Mouse (Mus musculus) heart, adult 2 months (tissue): ENCODE data around the gene Pdgfra. TPM values are rescaled to one million over a fixed set of nuclear protein-coding genes. Genes with fewer than 3 reads are reported as not detected.
A peak's percentile ranks its signal among the peaks of the same experiment; 100 is the strongest.

Source experiments
- DNase-seq, 2 experiments: peaks; one replicate each; pipeline ENCODE4 v3.0.0; 2021
- H3K27ac ChIP-seq: fragments of 200-600 bp; 2 replicates; pipeline ENCODE4 v1.8.1; 2022
- H3K27me3 ChIP-seq: fragments of 200-500 bp; 2 replicates; pipeline ENCODE4 v1.6.1; 2012; ENCODE audit warnings: mild to moderate bottlenecking, low read length, inconsistent platforms, mixed read lengths; ENCODE audit not compliant: control insufficient read depth, insufficient read depth
- H3K36me3 ChIP-seq: fragments of 200-500 bp; 2 replicates; pipeline ENCODE4 v1.6.1; 2012; ENCODE audit warnings: low read length, inconsistent platforms; ENCODE audit not compliant: control insufficient read depth, insufficient read depth
- H3K4me1 ChIP-seq: fragments of 200-500 bp; 2 replicates; pipeline ENCODE4 v1.6.1; 2011; ENCODE audit warnings: low read length; ENCODE audit not compliant: control insufficient read depth, insufficient read depth
- H3K4me3 ChIP-seq: fragments of 200-600 bp; 2 replicates; pipeline ENCODE4 v1.8.1; 2022
- H3K79me2 ChIP-seq: fragments of 200-500 bp; replicated peaks from 2 replicates; pipeline ENCODE4 v1.6.1; 2012; ENCODE audit warnings: mild to moderate bottlenecking, inconsistent platforms, low read length, moderate library complexity, mixed read lengths; ENCODE audit not compliant: control insufficient read depth, insufficient read depth
- H3K9ac ChIP-seq: fragments of 200-500 bp; 2 replicates; pipeline ENCODE4 v1.6.1; 2012; ENCODE audit warnings: low read depth, mild to moderate bottlenecking, control low read depth, inconsistent platforms, low read length, mixed read lengths
- CTCF ChIP-seq: fragments of 200-600 bp; IDR thresholded peaks from 2 replicates; pipeline ENCODE4 v1.8.1; 2022; ENCODE audit warnings: antibody characterized with exemption, mild to moderate bottlenecking, moderate library complexity
- EP300 ChIP-seq: fragments of 200-500 bp; IDR thresholded peaks from 2 replicates; pipeline ENCODE4 v1.6.1; 2011; ENCODE audit warnings: low read depth, low read length, control low read depth; ENCODE audit not compliant: insufficient read depth
- POLR2A ChIP-seq: fragments of 200-500 bp; IDR thresholded peaks from 2 replicates; pipeline ENCODE4 v1.6.1; 2011; ENCODE audit warnings: mild to moderate bottlenecking, low read depth, low read length, control low read depth; ENCODE audit not compliant: insufficient read depth
- WGBS: fragments of 180-500 bp; shearing (Covaris S2); methylation state at CpG from one replicate; pipeline ENCODE4 v1.1.7; 2018; 5-methylcytosine and 5-hydroxymethylcytosine counted together
- intact Hi-C: fragments of 180-260 bp; cut with DNase I; formaldehyde crosslinking; loops from one replicate; pipeline ENCODE4 v1.15.1; 2025
- long read RNA-seq: library from polyadenylated mRNA; stranded (forward); transcript quantifications from one replicate; pipeline ENCODE4 v2.0.0, GENCODE M21; 2021
- polyA plus RNA-seq: library from polyadenylated mRNA; depleted of rRNA; stranded (reverse); fragments of >200 nt; gene quantifications from 2 replicates; pipeline ENCODE4 v1.2.3, GENCODE M21; 2012; rRNA removed
- total RNA-seq, 2 experiments: library from RNA; stranded (reverse); gene quantifications; 2 replicates each; pipeline ENCODE4 v1.2.3; 2021

The Pdgfra gene
- total RNA-seq = 10 to 100 TPM; 27.8 to 29.3 TPM
- 11.8 and 23.3 TPM in 2 replicates for polyA plus RNA-seq
- long read RNA-seq, full-length matches to known transcripts = 7 of 24 reads
- long read RNA-seq, partial matches to known transcripts = 14 of 24 reads
- long read RNA-seq, other reads (novel, unspliced or antisense) = 3 of 24 reads

DNA sequence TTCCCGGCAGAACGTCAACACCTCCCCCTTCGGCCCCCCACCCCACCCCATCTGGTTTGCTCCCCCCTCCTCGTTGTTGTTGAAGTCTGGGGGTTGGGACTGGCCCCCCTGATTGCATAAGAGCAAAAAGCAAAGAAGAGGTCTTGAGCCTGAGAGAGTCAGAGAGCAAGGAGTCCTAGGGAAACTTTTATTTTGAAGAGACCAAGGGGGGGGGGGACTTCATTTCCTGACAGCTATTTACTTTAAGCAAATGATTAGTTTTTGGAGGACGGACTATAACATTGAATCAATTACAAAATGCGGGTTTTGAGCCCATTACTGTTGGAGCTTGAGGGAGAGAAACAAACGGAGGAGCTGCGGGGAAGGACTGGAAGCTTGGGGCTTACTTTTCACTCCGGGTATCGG lies at the start of gene Pdgfra:
Pdgfra (plus strand) TSS at position 272 of the 405 bp plus-strand sequence.
- TF ChIP-seq EP300 (no peak), CTCF (no peak), POLR2A (peak; percentile 63; the same call in 1 of the 2 replicates)
- Histone ChIP-seq H3K27ac (peak within 1 kb of the TSS; percentile 61), H3K27me3 (peaks cover 33% of the 10 kb centered on the region), H3K36me3 (no peaks in the 10 kb centered on the region), H3K79me2 (no peaks in the 10 kb centered on the region), H3K9ac (peak within 1 kb of the TSS; percentile 51), H3K4me1 (peaks cover 3% of the 10 kb centered on the region; the same call in 1 of the 2 replicates), H3K4me3 (peak within 1 kb of the TSS; percentile 43)
- 5% methylated on average over 10 of the region's 10 CpGs for WGBS
- intact Hi-C loops = loop anchor here (5.0 kb wide), 1 partner anchor 70 kb away; no protein-coding TSS in a partner anchor
- peak; percentile 43 to 45 for DNase-seq

DNA sequence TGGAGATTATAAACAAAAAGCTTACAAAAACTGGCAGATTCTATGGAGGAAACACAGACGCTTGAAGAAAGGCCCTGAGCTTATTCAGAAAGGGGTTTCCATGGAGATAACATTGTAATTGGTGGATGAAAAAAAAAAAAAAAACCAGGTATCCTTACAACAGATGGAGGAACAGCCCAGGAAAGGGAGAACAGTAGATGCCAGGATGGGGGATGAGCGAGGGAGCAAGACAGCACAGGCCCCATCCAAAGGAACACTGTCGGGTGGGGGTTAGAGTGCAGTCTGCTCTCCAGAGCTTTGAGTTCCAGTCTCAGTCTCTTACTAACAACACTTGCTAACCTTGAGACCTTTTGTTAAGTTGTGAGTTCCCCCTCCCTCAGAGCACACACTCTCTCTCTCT lies 45.6 kb upstream of the Pdgfra start:
- no peaks in the 10 kb centered on the region for H3K79me2 ChIP-seq
- H3K27ac ChIP-seq = no peak overlapping the region
- no peak overlapping the region for H3K9ac ChIP-seq
- H3K27me3 ChIP-seq = no peaks in the 10 kb centered on the region
- WGBS = 84% methylated on average over 3 of the region's 3 CpGs
- DNase-seq = no peak
- TF ChIP-seq EP300 = no peak
- no peak for TF ChIP-seq CTCF
- no peak for TF ChIP-seq POLR2A
- no peak overlapping the region for H3K4me3 ChIP-seq
- no peaks in the 10 kb centered on the region for H3K4me1 ChIP-seq
- intact Hi-C loops = no loop called here
- no peaks in the 10 kb centered on the region for H3K36me3 ChIP-seq

DNA sequence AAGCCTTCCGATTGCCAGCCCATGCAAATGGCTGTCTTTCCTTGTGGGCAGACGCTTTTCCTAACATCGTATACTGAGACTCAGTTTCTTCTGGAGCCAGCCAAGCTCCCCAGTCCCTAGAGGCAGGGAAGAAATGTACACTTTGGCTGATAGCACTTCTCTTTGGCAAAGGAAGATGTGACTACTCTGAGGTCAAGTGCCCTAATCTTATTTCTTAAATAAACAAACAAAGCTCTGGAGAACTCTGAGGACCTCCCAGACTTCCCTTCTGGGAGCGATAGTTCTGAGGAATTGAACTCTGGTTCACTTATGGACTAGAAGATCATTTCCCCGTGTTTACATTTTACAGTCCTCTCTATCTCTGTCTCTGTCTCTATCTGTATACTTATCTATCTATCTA lies 42.7 kb upstream of the Pdgfra start:
- H3K4me1 ChIP-seq = no peaks in the 10 kb centered on the region
- WGBS = 25% methylated on average over 5 of the region's 5 CpGs
- TF ChIP-seq EP300 (no peak), CTCF (no peak), POLR2A (no peak)
- H3K27me3 ChIP-seq = no peaks in the 10 kb centered on the region
- H3K4me3 ChIP-seq = no peak overlapping the region
- no peak overlapping the region for H3K9ac ChIP-seq
- DNase-seq = no peak
- H3K27ac ChIP-seq = no peak overlapping the region
- H3K79me2 ChIP-seq = no peaks in the 10 kb centered on the region
- no peaks in the 10 kb centered on the region for H3K36me3 ChIP-seq
- intact Hi-C loops = no loop called here

DNA sequence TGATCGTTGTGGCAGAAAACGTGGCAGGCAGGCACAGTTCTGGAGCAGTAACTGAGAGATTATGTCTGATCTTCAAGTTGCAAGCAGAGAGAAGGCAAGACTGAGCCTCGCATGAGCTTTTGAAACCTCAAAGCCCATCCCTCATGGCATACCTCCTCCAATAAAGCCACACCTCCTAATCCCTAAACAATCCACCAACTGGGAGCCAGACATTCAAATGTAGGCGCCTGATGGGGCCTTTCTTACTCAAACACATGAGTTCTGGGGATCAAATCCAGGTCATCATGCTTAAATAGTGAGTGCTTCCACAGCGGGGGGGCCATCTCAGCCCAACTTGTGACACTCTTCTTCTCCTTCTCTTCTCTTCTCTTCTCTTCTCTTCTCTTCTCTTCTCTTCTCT lies 40.3 kb upstream of the Pdgfra start:
- no peak overlapping the region for H3K9ac ChIP-seq
- intact Hi-C loops = no loop called here
- no peaks in the 10 kb centered on the region for H3K36me3 ChIP-seq
- no peaks in the 10 kb centered on the region; the same call in 1 of the 2 replicates for H3K27me3 ChIP-seq
- no peak overlapping the region for H3K4me3 ChIP-seq
- DNase-seq = no peak
- 80% methylated on average over 5 of the region's 5 CpGs for WGBS
- no peaks in the 10 kb centered on the region for H3K4me1 ChIP-seq
- no peaks in the 10 kb centered on the region for H3K79me2 ChIP-seq
- no peak for TF ChIP-seq CTCF
- TF ChIP-seq EP300 = no peak
- no peak for TF ChIP-seq POLR2A
- H3K27ac ChIP-seq = no peak overlapping the region

DNA sequence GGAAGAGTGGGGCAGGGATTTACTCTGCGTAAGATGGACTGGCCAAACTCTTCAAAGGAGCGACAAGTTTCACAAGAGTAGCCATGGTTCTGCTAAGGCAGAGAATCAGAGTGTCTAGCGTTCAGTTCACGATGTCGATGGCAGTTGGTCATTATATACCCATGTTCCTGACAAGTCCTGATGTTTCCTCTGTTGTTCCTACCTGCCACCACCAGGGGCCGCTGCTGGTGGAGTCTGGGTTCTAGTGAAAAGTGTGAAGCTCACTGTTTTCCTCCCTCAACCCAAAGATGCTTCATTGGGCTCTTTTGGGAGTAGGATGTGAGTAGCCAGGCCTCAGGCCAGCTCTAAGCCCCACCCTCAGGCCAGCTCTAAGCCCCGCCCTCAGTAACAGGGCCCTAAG lies 33.3 kb upstream of the Pdgfra start:
- no peaks in the 10 kb centered on the region for H3K79me2 ChIP-seq
- no peaks in the 10 kb centered on the region for H3K36me3 ChIP-seq
- 65% methylated on average over 7 of the region's 7 CpGs for WGBS
- H3K27ac ChIP-seq = no peak overlapping the region
- no peak overlapping the region for H3K4me3 ChIP-seq
- no peaks in the 10 kb centered on the region; the same call in 1 of the 2 replicates for H3K27me3 ChIP-seq
- H3K9ac ChIP-seq = no peak overlapping the region
- DNase-seq = no peak
- peaks cover 2% of the 10 kb centered on the region for H3K4me1 ChIP-seq
- intact Hi-C loops = no loop called here
- no peak for TF ChIP-seq POLR2A
- no peak for TF ChIP-seq EP300
- TF ChIP-seq CTCF = peak; percentile 53

DNA sequence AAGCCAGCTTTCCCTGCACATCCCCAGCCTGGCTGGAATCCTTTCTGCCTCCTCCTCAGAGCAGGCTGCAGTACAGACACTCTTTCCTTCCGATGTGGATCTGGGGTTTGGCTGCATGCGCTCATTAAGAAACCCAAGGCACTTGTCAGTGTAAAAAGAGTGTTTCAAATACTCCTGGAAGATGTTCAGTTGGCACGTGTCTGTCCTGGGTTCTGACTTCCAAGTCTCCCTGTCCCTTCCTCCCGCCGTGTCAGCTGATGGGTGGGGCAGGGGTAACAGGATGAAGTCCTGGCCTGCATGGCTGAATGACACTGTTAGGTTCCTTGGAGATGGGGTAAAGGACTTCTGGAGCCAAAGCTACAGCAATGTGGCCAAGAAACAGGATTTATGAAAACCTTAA lies 30.4 kb upstream of the Pdgfra start:
- TF ChIP-seq EP300 (no peak), CTCF (no peak), POLR2A (no peak)
- DNase-seq = peak; percentile 48 to 71
- Histone ChIP-seq H3K79me2 (no peaks in the 10 kb centered on the region), H3K4me1 (peaks cover 2% of the 10 kb centered on the region), H3K27me3 (no peaks in the 10 kb centered on the region), H3K4me3 (no peak overlapping the region), H3K9ac (no peak overlapping the region; the same call in 1 of the 2 replicates), H3K27ac (no peak overlapping the region), H3K36me3 (no peaks in the 10 kb centered on the region)
- intact Hi-C loops = no loop called here
- 23% methylated on average over 5 of the region's 5 CpGs for WGBS
